Mouse (Mus musculus) liver, embryonic 12.5 days (tissue): ENCODE results near the gene Rdm1. TPM values are rescaled to one million over a fixed set of nuclear protein-coding genes. Genes with fewer than 3 reads are reported as not detected.
"Not testable (repeated sequence)": the region's sequence is repeated elsewhere in the genome, so short reads cannot be mapped to it uniquely, and the experiment has no call there.

ENCODE experiments used
- ATAC-seq: fragments of 200-750 bp; cut with Nextera tagmentation; 2 replicates; pipeline ENCODE4 v1.8.0; 2017; ENCODE audit warnings: moderate number of reproducible peaks, mild to moderate bottlenecking, moderate library complexity
- H3K27ac ChIP-seq: fragments of 300-500 bp; sonication (generic); 2 replicates; pipeline ENCODE4 v1.5.1; 2016; ENCODE audit warnings: mild to moderate bottlenecking
- H3K27me3 ChIP-seq: fragments of 300-500 bp; sonication (generic); replicated peaks from 2 replicates; pipeline ENCODE4 v1.6.1; 2016; ENCODE audit warnings: mild to moderate bottlenecking, moderate library complexity
- H3K36me3 ChIP-seq: fragments of 300-500 bp; sonication (generic); 2 replicates; pipeline ENCODE4 v1.6.1; 2016; ENCODE audit warnings: mild to moderate bottlenecking, moderate library complexity
- H3K4me1 ChIP-seq: fragments of 300-500 bp; sonication (generic); 2 replicates; pipeline ENCODE4 v1.6.1; 2016
- H3K4me2 ChIP-seq: fragments of 300-500 bp; sonication (generic); 2 replicates; pipeline ENCODE4 v1.6.1; 2016; ENCODE audit warnings: mild to moderate bottlenecking, moderate library complexity
- H3K4me3 ChIP-seq: fragments of 300-500 bp; sonication (generic); 2 replicates; pipeline ENCODE4 v1.5.1; 2016; ENCODE audit warnings: mild to moderate bottlenecking, moderate library complexity
- H3K9ac ChIP-seq: fragments of 300-500 bp; sonication (generic); 2 replicates; pipeline ENCODE4 v1.6.1; 2016; ENCODE audit warnings: mild to moderate bottlenecking, moderate library complexity
- H3K9me3 ChIP-seq: fragments of 300-500 bp; sonication (generic); replicated peaks from 2 replicates; pipeline ENCODE4 v1.6.1; 2016; ENCODE audit warnings: mild to moderate bottlenecking, moderate library complexity
- WGBS: fragments of 180-500 bp; shearing (Covaris S2); methylation state at CpG from one replicate; pipeline ENCODE4 v1.1.7; 2016; ENCODE audit not compliant: insufficient replicate concordance; 5-methylcytosine and 5-hydroxymethylcytosine counted together
- polyA plus RNA-seq: library from polyadenylated mRNA; unstranded; fragments of >200 nt; fragmentation: Nextera tagmentation; extraction: Ambion mirVana; gene quantifications from 2 replicates; pipeline ENCODE4 v1.2.1, GENCODE M21; 2016

Rdm1 gene
- polyA plus RNA-seq, 1 experiment from 2014 or later = 11.8 TPM

GRCm38 (mm10) chr11:101599156-101599555 is 27.8 kb upstream of the Rdm1 start, which contains the start of gene Gm11634:
Gene Gm11634, minus strand, starts transcription at chr11:101599256.
- Histone ChIP-seq H3K4me2 (no peak within 1 kb of the TSS), H3K27me3 (peaks cover 29% of the 10 kb centered on the region), H3K4me3 (no peak within 1 kb of the TSS), H3K9ac (no peak within 1 kb of the TSS), H3K36me3 (no peaks in the 10 kb centered on the region), H3K9me3 (no peaks in the 10 kb centered on the region), H3K27ac (no peak within 1 kb of the TSS), H3K4me1 (0 out of 2 replicates have a peak, but pooled peaks cover 2% of the 10 kb centered on the region)
- no peak for ATAC-seq
- WGBS = 62% methylated on average over 6 of the region's 6 CpGs

- Histone ChIP-seq H3K27ac (no peak overlapping the region), H3K4me2 (no peak overlapping the region), H3K4me1 (0 out of 2 replicates have a peak, but pooled peaks cover 11% of the 10 kb centered on the region), H3K4me3 (no peak overlapping the region), H3K9me3 (no peaks in the 10 kb centered on the region), H3K36me3 (no peaks in the 10 kb centered on the region), H3K9ac (no peak overlapping the region), H3K27me3 (peaks cover 24% of the 10 kb centered on the region)
- WGBS = 10% methylated on average over 3 of the region's 3 CpGs
- no peak for ATAC-seq
These were observed 24.5 kb upstream of the Rdm1 start for GRCm38 (mm10) chr11:101602491-101602890.

DNA sequence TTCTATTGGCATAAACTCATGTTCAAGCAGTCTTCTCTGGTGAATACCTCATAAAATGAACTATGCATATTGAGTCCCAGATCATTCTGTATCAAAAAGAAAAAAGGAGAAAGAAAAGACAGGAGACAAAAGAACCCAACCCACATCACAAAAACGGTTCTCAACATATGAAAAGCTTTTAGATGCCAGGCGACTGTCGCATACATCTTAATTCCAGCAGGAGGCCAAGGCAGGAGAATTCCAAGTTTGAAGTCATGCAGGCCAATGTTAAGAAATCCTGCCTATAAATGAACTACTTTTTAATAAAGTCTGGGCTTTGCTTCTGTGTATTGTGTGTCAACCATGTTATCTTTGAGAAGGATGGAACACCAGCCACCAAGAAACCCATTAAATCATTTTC is 22.9 kb upstream of the Rdm1 start:
- Histone ChIP-seq H3K27me3 (peaks cover 23% of the 10 kb centered on the region), H3K36me3 (no peaks in the 10 kb centered on the region), H3K27ac (peak overlapping the region; percentile 89; the same call in 1 of the 2 replicates), H3K4me1 (0 out of 2 replicates have a peak, but pooled peaks cover 11% of the 10 kb centered on the region), H3K9me3 (no peaks in the 10 kb centered on the region), H3K4me2 (peak overlapping the region; percentile 57), H3K9ac (0 out of 2 replicates have a peak overlapping the region, but pooled peaks have one; percentile 25), H3K4me3 (peak overlapping the region; percentile 20; the same call in 1 of the 2 replicates)
- 3% methylated on average over 3 of the region's 3 CpGs for WGBS
- no peak for ATAC-seq

DNA sequence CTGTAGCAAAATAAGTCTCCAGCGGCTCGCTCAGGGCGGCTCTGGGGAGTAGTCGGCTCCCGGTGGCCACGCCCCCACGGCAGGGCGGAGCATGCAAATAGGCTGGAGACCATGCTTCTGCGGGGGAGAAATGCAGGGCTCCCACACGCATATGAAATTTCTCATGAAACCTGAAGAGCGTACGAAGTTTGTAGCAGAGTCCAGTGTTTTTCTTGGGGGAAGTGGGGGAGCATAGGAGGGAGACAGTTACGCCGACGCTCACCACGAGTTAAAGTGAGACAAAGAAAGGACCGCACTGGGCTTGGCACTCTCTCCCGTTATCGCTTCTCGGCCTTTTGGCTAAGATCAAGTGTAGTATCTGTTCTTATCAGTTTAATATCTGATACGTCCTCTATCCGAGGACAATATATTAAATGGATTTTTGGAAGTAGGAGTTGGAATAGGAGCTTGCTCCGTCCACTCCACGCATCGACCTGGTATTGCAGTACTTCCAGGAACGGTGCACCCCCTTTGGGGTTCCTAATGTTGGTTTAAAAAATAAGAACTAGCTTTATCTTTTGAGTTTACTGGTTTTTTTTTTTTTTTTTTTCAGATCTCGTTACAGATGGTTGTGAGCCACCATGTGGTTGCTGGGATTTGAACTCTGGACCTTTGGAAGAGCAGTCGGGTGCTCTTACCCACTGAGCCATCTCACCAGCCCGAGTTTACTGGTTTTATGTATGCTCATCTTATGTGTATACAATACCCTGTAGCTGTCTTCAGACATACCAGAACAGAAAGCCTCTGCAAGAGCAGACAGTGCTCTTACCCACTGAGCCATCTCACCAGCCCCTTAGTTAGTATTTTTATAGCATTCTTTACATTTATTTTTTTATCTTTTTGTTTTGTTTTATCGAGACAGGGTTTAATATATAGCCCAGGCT is 22.2 kb upstream of the Rdm1 start:
- H3K4me2 ChIP-seq = peak overlapping the region; percentile 57
- H3K27me3 ChIP-seq = peaks cover 16% of the 10 kb centered on the region
- not testable (repeated sequence) for H3K36me3 ChIP-seq, H3K9me3 ChIP-seq
- 0 out of 2 replicates have a peak overlapping the region, but pooled peaks have one; percentile 25 for H3K9ac ChIP-seq
- peak overlapping the region; percentile 20; the same call in 1 of the 2 replicates for H3K4me3 ChIP-seq
- 0 out of 2 replicates have a peak, but pooled peaks cover 11% of the 10 kb centered on the region for H3K4me1 ChIP-seq
- peak; percentile 86 for ATAC-seq
- peak overlapping the region; percentile 89 for H3K27ac ChIP-seq
- under 1% methylated on average over 30 of the region's 30 CpGs for WGBS

DNA sequence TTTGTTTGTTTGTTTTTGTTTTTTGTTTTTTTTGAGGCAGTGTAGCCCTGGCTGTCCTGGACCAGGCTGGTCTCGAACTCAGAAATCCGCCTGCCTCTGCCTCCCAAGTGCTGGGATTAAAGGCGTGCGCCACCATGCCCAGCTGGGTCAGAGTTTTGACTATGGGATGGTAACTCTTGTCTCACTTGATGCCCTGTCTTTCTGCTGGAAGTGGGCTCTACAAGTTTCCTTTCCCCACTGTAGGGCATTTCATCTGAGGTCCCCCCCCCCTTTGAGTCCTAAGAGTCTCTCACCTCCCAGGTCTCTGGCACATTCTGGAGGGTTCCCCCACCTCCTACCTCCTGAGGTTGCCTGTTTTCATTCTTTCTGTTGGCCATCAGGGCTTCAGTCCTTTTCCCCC is 19.9 kb upstream of the Rdm1 start:
- H3K36me3 ChIP-seq, H3K4me3 ChIP-seq, ATAC-seq, H3K27me3 ChIP-seq, H3K9ac ChIP-seq, H3K27ac ChIP-seq, H3K9me3 ChIP-seq, H3K4me2 ChIP-seq: not testable (repeated sequence)
- WGBS = 75% methylated on average over 4 of the region's 4 CpGs
- H3K4me1 ChIP-seq = peaks cover 24% of the 10 kb centered on the region

DNA sequence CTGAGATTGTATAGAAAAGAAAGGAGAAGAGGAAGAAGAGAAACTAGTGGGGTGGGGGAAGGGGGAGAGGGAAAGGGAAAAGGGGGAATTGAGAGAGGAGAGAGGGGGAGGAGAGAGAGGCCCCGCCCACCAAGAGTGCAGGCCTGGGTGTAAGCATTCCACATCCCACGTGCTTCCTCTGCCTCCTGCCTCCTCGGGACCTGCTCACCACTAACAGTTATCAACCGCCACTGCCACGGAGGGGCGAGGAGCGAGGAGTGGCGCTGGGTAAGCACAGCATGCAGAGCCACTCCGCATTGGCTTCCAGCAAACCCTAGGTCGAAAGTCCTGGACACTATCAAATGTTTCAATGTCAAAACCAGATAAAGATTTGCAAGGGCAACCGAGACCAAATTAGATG is 16.6 kb upstream of the Rdm1 start:
- Histone ChIP-seq H3K4me3 (no peak overlapping the region), H3K27ac (no peak overlapping the region), H3K27me3 (peaks cover 3% of the 10 kb centered on the region; the same call in 1 of the 2 replicates), H3K36me3 (no peaks in the 10 kb centered on the region), H3K4me1 (peaks cover 26% of the 10 kb centered on the region), H3K9ac (no peak overlapping the region), H3K9me3 (no peaks in the 10 kb centered on the region), H3K4me2 (peak overlapping the region; percentile 29; the same call in 1 of the 2 replicates)
- WGBS = 10% methylated on average over 11 of the region's 11 CpGs
- no peak for ATAC-seq

- Histone ChIP-seq H3K4me3 (no peak overlapping the region), H3K4me1 (peaks cover 58% of the 10 kb centered on the region), H3K9ac (no peak overlapping the region), H3K27me3 (peaks cover 12% of the 10 kb centered on the region; the same call in 1 of the 2 replicates), H3K36me3 (no peaks in the 10 kb centered on the region), H3K4me2 (no peak overlapping the region), H3K27ac (no peak overlapping the region), H3K9me3 (no peaks in the 10 kb centered on the region)
- WGBS = 69% methylated on average over 6 of the region's 6 CpGs
- ATAC-seq = no peak
These were observed 13.4 kb upstream of the Rdm1 start for GRCm38 (mm10) chr11:101613596-101613995.

DNA sequence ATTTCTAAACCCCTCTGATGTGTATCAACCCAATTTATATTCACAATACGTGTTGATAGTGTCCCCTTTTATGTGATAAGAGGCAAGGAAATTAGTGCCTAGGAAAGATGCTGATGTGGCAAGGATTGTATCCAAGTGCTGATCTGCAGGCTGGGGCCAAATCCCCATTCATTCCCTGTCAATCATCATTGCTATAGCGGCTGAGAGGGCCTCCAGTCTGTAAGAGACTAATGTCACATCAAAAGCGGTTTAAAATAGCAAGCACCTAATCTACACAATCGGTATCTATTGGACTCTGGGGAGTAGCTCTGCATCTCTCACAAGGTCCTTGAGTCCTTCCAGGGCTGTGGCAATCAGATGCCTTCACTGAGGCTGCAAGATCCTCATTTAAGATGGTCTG is 12.9 kb upstream of the Rdm1 start:
- Histone ChIP-seq H3K4me1 (peaks cover 58% of the 10 kb centered on the region), H3K9ac (no peak overlapping the region), H3K27ac (no peak overlapping the region), H3K36me3 (no peaks in the 10 kb centered on the region), H3K27me3 (peaks cover 12% of the 10 kb centered on the region; the same call in 1 of the 2 replicates), H3K4me2 (no peak overlapping the region), H3K9me3 (no peaks in the 10 kb centered on the region), H3K4me3 (no peak overlapping the region)
- WGBS = 56% methylated on average over 4 of the region's 4 CpGs
- ATAC-seq = no peak

DNA sequence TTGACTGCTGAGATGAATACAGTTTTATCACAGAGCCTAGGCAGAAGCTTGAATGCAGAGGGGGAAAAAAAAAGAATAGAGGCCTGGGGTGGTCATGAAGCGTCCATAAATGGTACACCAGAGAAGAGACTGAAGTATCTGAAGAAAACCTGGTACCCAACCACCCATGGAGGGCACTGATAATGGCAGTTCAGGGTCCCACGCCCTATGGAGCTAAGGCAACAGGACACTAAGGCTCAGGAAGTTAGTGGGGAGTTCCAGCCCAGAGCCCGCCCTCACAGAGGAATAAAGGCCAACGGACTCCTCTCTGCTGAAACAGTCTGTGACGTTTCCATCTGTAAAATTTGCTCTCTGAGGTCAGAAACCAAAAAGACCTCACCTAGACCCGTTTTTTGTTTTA is 11.6 kb upstream of the Rdm1 start:
- H3K9me3 ChIP-seq = no peaks in the 10 kb centered on the region
- H3K4me1 ChIP-seq = peaks cover 53% of the 10 kb centered on the region
- 37% methylated on average over 6 of the region's 6 CpGs for WGBS
- peaks cover 12% of the 10 kb centered on the region; the same call in 1 of the 2 replicates for H3K27me3 ChIP-seq
- peak overlapping the region; percentile 17 for H3K4me2 ChIP-seq
- H3K36me3 ChIP-seq = no peaks in the 10 kb centered on the region
- no peak overlapping the region for H3K4me3 ChIP-seq
- peak overlapping the region; percentile 37; the same call in 1 of the 2 replicates for H3K27ac ChIP-seq
- H3K9ac ChIP-seq = no peak overlapping the region
- peak; percentile 74 for ATAC-seq

DNA sequence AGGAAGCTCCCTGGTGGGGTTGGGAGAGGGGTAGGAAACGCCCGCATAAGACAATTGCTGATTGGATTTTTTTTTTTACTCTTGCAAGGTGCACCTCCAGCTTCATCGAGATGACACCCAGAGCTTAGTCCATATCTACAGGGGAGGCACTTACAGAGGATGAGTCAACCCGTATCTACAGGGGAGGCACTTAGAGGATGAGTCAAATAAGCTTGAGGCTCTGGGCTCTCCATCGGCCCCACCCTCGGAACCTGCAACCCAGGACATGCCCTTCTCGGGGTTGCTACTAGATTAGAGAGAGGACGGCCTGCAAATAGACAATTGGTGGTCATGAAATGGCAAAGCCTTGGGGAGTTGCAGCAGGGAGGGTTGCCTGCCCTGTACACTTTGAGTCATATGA is 10.9 kb upstream of the Rdm1 start:
- Histone ChIP-seq H3K9ac (no peak overlapping the region), H3K27me3 (peaks cover 12% of the 10 kb centered on the region; the same call in 1 of the 2 replicates), H3K4me3 (no peak overlapping the region), H3K4me1 (peaks cover 46% of the 10 kb centered on the region), H3K9me3 (no peaks in the 10 kb centered on the region), H3K4me2 (peak overlapping the region; percentile 17), H3K36me3 (no peaks in the 10 kb centered on the region), H3K27ac (no peak overlapping the region; the same call in 1 of the 2 replicates)
- 58% methylated on average over 8 of the region's 8 CpGs for WGBS
- peak; percentile 67 for ATAC-seq

- Histone ChIP-seq H3K9me3 (no peaks in the 10 kb centered on the region), H3K4me1 (peaks cover 46% of the 10 kb centered on the region), H3K27me3 (peaks cover 12% of the 10 kb centered on the region; the same call in 1 of the 2 replicates), H3K4me3 (no peak overlapping the region), H3K9ac (0 out of 2 replicates have a peak overlapping the region, but pooled peaks have one; percentile 15), H3K27ac (peak overlapping the region; percentile 11), H3K4me2 (peak overlapping the region; percentile 29), H3K36me3 (no peaks in the 10 kb centered on the region)
- no peak for ATAC-seq
- WGBS = 28% methylated on average over 18 of the region's 18 CpGs
These were observed 9.8 kb upstream of the Rdm1 start for GRCm38 (mm10) chr11:101616948-101617767.
